Mouse (Mus musculus): ENCODE results near the gene 5031439G07Rik.
"Not testable (repeated sequence)": the region's sequence is repeated elsewhere in the genome, so short reads cannot be mapped to it uniquely, and the experiment has no call there.

5031439G07Rik gene

GRCm38 (mm10) chr15:84987874-84988825, at the start of gene 5031439G07Rik:
5031439G07Rik (minus strand) TSS chr15:84988551.
- DNase-seq (ENCODE audit: low spot score) = peak; percentile 86

DNA sequence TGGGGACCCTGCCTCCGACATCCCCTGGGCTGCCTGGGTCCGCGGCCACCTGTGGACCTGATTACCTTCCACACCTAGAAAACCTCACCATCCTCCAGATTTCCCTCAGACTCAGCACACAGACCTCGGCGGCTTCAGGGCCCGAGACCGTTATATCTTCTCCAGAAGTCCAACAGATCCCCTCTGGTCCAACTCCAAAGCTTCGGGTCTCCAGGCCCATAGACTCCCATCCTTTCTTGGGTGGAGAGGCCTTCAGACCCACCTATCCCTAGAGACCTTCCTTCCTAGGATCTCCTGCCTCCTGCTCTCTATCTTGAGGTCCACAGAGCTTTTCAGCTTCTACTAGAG, 49.0 kb upstream of the 5031439G07Rik start:
- DNase-seq (ENCODE audit: low spot score) = no peak

DNA sequence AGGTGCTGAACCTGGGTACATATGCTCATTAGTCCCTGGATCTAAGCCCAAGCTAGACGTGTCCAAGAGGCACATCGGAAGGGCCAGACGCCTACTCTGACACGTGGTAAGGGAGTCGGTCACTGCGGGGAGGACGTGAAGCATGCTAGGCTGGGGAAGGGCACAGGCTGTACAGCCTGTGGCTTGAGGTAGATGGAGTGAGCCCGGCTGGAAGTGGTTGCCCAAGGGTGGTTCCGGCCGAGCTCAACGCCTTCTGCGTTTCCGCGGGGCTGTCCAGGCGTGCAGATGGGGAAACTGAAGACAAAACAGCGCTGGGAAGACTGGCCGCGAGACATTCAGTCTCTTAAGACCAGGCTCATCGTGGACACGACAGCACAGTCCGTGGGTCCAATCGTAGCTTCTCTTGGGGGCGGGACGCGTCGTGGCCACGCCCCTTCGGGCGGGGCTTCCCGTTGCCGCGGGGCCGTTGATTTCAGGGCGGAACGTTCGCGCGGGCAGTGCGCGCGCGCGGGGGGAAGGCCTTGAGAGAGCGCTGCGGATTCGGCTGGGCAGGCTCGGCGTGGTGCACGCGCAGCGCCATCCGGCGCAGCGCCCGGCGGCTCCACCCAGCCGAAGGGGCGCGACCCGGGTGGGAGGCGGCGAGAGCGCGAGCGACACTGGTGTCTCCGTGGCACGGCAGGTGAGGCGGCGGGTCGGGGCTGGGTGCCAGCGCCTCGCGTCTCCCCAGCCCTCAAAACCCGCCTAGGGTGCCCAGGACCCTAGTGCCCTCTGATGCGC, 48.4 kb upstream of the 5031439G07Rik start:
- peak; percentile 95 for DNase-seq (ENCODE audit: low spot score)

GRCm38 (mm10) chr15:85033916-85034315, 45.6 kb upstream of the 5031439G07Rik start:
- DNase-seq (ENCODE audit: low spot score) = not testable (repeated sequence)

- DNase-seq (ENCODE audit: low spot score) = no peak
Observed at GRCm38 (mm10) chr15:85031866-85032265, 43.5 kb upstream of the 5031439G07Rik start.

DNA sequence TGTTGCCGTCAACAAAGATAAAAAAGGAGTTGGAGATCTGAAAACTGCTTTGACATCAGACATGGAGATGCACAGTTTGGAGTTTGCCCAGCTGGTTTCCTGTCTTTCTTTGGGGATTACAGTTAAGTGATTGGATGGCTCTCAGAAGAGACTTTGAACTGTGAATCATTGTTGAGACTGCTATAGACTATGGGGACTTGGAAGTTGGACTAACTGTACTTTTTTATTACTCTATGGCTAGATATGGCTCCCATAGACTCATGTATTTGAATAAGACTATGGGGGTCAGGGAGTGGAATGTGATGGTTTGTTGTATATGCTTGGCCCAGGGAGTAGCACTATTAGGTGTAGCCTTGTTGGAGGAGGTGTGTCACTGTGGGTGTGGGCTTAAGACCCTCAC, 42.3 kb upstream of the 5031439G07Rik start:
- not testable (repeated sequence) for DNase-seq (ENCODE audit: low spot score)

DNA sequence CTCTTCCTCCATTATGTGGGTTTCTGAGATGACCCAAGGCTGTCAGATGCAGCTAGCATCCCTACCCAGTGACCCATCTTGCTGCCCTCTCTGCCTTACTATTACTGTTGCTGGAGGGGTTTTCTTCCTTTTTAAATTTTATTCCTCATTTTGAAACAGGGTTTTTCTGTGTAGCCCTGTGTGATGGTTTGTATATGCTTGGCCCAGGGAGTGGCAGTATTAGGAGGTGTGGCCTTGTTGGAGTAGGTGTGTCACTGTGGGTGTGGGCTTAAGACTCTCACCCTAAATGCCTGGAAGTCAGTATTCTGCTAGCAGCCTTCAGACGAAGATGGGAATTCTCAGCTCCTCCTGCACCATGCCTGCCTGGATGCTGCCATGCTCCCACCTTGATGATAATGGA, 40.3 kb upstream of the 5031439G07Rik start, which contains the start of gene Fam118a:
Gene Fam118a (plus strand): TSS at position 301 of the 400 bp plus-strand sequence.
- DNase-seq (ENCODE audit: low spot score) = not testable (repeated sequence)

DNA sequence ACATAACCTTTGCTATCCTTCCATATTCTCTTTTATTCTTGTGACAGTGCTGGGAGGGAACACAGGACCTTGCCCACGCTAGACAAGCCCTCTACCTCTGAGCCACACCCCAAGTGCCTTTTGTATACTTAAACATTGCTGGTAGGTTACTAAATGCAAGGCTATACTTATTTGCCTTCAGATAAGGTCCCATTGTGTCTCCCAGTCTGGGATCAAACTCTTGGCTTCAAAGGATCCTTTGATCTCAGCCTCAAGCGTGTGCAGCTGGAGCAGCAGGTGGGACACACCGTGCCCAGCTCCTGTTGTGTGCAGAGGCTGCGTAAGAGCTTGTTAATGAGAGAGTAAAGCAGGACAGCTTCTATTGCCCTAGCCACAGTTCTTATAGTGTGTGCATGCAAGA, 39.4 kb upstream of the 5031439G07Rik start:
- no peak for DNase-seq (ENCODE audit: low spot score)

DNA sequence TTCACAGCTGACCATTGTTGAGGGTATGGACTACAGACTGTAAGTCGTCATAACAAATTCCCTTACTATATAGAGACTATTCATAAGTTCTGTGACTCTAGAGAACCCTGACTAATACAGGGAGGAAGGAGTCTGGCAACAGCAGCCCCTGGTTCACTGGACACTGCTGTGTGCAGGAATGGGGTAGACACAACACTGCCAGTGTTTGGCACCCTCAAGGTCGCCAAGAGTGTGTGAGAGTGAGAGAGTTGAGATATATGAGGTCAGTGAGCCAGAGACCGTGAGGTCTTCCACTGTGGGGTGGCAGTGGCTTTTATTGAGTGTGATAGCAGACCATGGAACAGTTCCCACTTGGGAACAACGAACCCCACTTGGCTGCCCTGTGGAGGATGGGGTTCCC, 37.8 kb upstream of the 5031439G07Rik start:
- no peak for DNase-seq (ENCODE audit: low spot score)

GRCm38 (mm10) chr15:85022211-85022610, 33.9 kb upstream of the 5031439G07Rik start:
- DNase-seq (ENCODE audit: low spot score) = no peak

- no peak for DNase-seq (ENCODE audit: low spot score)
Observed at GRCm38 (mm10) chr15:85016951-85017664, 28.8 kb upstream of the 5031439G07Rik start, which contains the start of gene Upk3a. Upk3a (plus strand) TSS chr15:85017141.

- peak; percentile 28 for DNase-seq (ENCODE audit: low spot score)
Observed at GRCm38 (mm10) chr15:85015771-85016170, 27.4 kb upstream of the 5031439G07Rik start.

DNA sequence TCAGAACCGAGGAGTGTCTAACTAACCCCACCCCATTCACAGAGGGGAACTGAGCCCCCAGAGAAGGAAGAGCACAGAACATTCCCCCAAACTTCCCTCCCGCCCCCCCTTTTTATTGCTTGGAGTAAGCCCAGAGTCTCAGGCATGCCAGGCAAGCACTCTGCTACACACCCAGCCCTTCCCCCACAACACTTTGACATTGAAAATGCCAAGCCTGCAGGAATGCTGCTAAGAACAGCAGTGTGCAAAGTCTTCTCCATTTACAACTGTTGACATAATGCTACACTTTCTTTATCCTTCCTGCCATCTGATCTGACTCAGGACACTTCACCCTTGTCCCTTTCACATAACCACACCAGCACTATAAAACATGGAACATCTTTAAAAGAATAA, 24.3 kb upstream of the 5031439G07Rik start:
- no peak for DNase-seq (ENCODE audit: low spot score)

DNA sequence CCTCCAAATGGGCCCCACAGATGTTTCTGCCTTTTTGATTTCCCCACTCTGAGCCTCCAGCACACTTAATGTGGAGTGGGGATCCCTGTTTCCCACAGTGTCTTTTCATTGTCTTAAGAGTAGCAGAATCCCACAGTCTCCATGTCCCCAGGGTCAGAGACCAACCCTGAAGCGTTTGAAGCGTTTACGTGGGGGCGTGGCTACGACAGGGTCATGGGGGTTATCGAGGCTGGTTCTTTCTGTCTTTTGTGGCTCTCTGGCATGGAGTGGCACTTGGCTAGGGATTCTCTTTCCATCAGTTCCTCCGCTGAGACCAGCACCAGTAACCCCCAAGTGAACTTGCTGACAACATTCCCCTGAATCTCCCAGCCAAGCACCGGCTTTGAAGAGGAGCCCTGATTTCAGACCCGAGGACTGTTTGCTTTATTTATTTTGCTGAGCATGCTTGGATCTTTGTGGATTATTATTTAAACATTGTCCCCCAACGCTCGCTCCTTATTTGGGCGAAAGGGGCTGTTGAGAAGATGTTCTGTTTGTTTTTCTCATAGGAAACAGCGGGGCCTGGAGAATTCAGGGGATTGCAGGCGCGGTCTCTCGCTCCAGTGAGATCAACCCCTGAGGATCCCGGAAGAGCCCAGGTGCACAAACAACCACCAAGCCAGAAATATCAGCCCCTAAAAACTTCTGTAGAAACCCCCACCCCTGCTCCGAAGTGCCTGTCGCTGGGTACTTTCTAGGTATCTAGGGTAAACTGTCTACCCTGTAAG, 23.7 kb upstream of the 5031439G07Rik start:
- DNase-seq (ENCODE audit: low spot score) = no peak

GRCm38 (mm10) chr15:85009666-85010065, 21.3 kb upstream of the 5031439G07Rik start:
- no peak for DNase-seq (ENCODE audit: low spot score)

GRCm38 (mm10) chr15:85000984-85001982, 12.9 kb upstream of the 5031439G07Rik start:
- DNase-seq (ENCODE audit: low spot score) = no peak

GRCm38 (mm10) chr15:84999911-85000310, 11.6 kb upstream of the 5031439G07Rik start:
- no peak for DNase-seq (ENCODE audit: low spot score)

DNA sequence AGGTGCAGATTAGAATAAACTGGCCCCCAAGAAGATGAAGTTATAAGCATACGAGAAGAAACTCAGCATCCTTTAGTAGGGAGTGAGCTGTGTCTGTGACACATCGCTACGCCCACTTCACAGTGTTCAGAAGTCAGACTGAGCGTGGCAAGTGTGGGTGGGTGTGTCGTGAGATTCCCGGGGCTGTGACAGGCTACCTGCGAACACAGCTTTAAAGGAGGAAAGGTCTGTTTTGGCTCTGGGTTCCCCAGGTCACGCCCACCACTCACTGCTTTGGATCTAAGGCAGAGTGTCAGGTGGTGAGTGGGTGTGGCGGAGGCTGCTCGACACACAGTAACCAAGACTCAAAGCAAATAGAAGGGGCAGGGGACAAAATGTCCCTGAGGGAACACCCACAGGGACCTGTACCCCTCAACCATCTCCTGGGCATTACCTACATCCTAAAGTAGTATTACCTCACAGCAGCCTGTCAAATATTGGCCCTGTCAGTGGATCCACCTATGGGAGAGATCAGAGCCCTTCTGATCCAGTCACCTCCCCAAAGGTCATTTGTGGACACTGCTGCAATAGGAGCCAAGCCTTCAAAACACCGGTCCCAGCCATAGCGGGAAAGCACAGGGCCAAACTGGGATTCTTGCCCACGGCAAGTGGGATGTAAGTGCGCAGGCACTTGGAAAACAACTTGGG, 9.6 kb upstream of the 5031439G07Rik start:
- DNase-seq (ENCODE audit: low spot score) = no peak

- DNase-seq (ENCODE audit: low spot score) = no peak
Observed at GRCm38 (mm10) chr15:84995967-84996366, 7.6 kb upstream of the 5031439G07Rik start.

Data from left cerebral cortex, adult 11 months (tissue).